Mouse (Mus musculus) activated CD4-positive, CD25-positive, alpha-beta regulatory T cell, adult 4 months (primary cell): ENCODE measurements around the gene Tmem121b. TPM values are rescaled to one million over a fixed set of nuclear protein-coding genes. Genes with fewer than 3 reads are reported as not detected.

Experiments used
- ATAC-seq: one replicate; pipeline ENCODE4 v1.8.0; 2017
- polyA plus RNA-seq, 2 experiments: library from polyadenylated mRNA; unstranded; fragments of 100-300 nt; shearing (Covaris generic); gene quantifications; one replicate each; pipeline ENCODE4 v1.2.1; 2017

Gene Tmem121b
- polyA plus RNA-seq, 2 experiments from 2014 or later, result 0.13 to 0.22 TPM

- ATAC-seq, result no peak
Observed at GRCm38 (mm10) chr6:120464406-120464939, 29.1 kb downstream of the Tmem121b start.

GRCm38 (mm10) chr6:120463884-120464283 is 29.7 kb downstream of the Tmem121b start:
- peak; percentile 37 for ATAC-seq

GRCm38 (mm10) chr6:120463086-120463871 is 30.3 kb downstream of the Tmem121b start, which contains the start of gene Il17ra:
Gene Il17ra, plus strand, starts transcription at chr6:120463247.
- peak; percentile 40 for ATAC-seq

GRCm38 (mm10) chr6:120462251-120462650 is 31.4 kb downstream of the Tmem121b start:
- ATAC-seq, result no peak

GRCm38 (mm10) chr6:120461217-120461616 is 32.4 kb downstream of the Tmem121b start:
- no peak for ATAC-seq

GRCm38 (mm10) chr6:120457751-120458150 is 35.9 kb downstream of the Tmem121b start:
- no peak for ATAC-seq

- no peak for ATAC-seq
Observed at GRCm38 (mm10) chr6:120457074-120457473, 36.5 kb downstream of the Tmem121b start.

GRCm38 (mm10) chr6:120454627-120455077 is 39.0 kb downstream of the Tmem121b start:
- peak; percentile 49 for ATAC-seq

GRCm38 (mm10) chr6:120453556-120453955 is 40.1 kb downstream of the Tmem121b start:
- ATAC-seq, result no peak

- peak; percentile 53 for ATAC-seq
Observed at GRCm38 (mm10) chr6:120453103-120453445, 40.5 kb downstream of the Tmem121b start.

- no peak for ATAC-seq
Observed at GRCm38 (mm10) chr6:120452384-120453102, 41.1 kb downstream of the Tmem121b start.

- ATAC-seq, result no peak
Observed at GRCm38 (mm10) chr6:120450208-120450607, 43.4 kb downstream of the Tmem121b start.

GRCm38 (mm10) chr6:120443363-120444355 is 49.9 kb downstream of the Tmem121b start:
- no peak for ATAC-seq

GRCm38 (mm10) chr6:120442171-120442749 is 51.3 kb downstream of the Tmem121b start:
- ATAC-seq, result no peak

Other genes starting within 250 kb of the Tmem121b start
- not detected for gene D330020A13Rik, start 199.4 kb downstream of the Tmem121b start, polyA plus RNA-seq
- gene B4galnt3, start 199.2 kb downstream of the Tmem121b start, polyA plus RNA-seq, result under 1 TPM in 1 of 2 experiments, not detected in 1; 0.13 TPM
- 10 to 100 TPM; 65.3 to 71.4 TPM for gene Kdm5a, start 129.7 kb downstream of the Tmem121b start, polyA plus RNA-seq
- gene Ccdc77, start 129.4 kb downstream of the Tmem121b start, polyA plus RNA-seq, result 1 to 10 TPM; 8.5 to 8.9 TPM
- gene Il17ra, start 30.6 kb downstream of the Tmem121b start, polyA plus RNA-seq, result 10 to 100 TPM; 19.0 to 22.5 TPM
- 10 to 100 TPM; 30.0 to 32.7 TPM for gene Hdhd5, start 37.5 kb upstream of the Tmem121b start, polyA plus RNA-seq
- gene Cecr2, start 172.6 kb upstream of the Tmem121b start, polyA plus RNA-seq, result under 1 TPM; 0.06 to 0.70 TPM